Mouse (Mus musculus) lung, postnatal 0 days (tissue): Measurements from ENCODE around the gene Blcap.

Source experiments
- CTCF ChIP-seq: IDR thresholded peaks from 2 replicates; pipeline ENCODE4 v1.5.1; 2016; ENCODE audit warnings: antibody characterized with exemption, mild to moderate bottlenecking
- EP300 ChIP-seq: IDR thresholded peaks from 2 replicates; pipeline ENCODE4 v1.6.1; 2016; ENCODE audit warnings: antibody characterized with exemption, mild to moderate bottlenecking, control low read depth

GRCm38 (mm10) chr2:157564723-157565122, 6.4 kb downstream of the Blcap start:
- TF ChIP-seq CTCF (no peak), EP300 (no peak)
